Mouse (Mus musculus) left cerebral cortex, postnatal 25 days (tissue): ENCODE results near the gene Elovl3. TPM values are rescaled to one million over a fixed set of nuclear protein-coding genes. Genes with fewer than 3 reads are reported as not detected.
"Not testable (repeated sequence)": the region's sequence is repeated elsewhere in the genome, so short reads cannot be mapped to it uniquely, and the experiment has no call there.

Source experiments
- DNase-seq, 2 experiments: peaks; one replicate each; pipeline ENCODE4 v3.0.0; 2022; ENCODE audit warnings: low spot score in 2 of 2, mixed read lengths in 1 of 2
- intact Hi-C: fragments of 180-260 bp; cut with DNase I; formaldehyde crosslinking; loops from one replicate; pipeline ENCODE4 v1.15.1; 2025
- total RNA-seq, 2 experiments: library from RNA; stranded (reverse); gene quantifications; 2 replicates each; pipeline ENCODE4 v1.2.3; 2021

Elovl3 gene
- total RNA-seq: not detected

GRCm38 (mm10) chr19:46131694-46132525, at the start of gene Elovl3:
Elovl3 (plus strand) TSS chr19:46131897.
- DNase-seq: peak in 1 of 2 experiments; percentile 10
- intact Hi-C loops: loop anchor here (5.0 kb wide), 1 partner anchor 45 kb away; no protein-coding TSS in a partner anchor

GRCm38 (mm10) chr19:46085185-46085584, 46.5 kb upstream of the Elovl3 start:
- DNase-seq: no peak
- intact Hi-C loops: loop anchor here (5.0 kb wide), 2 partner anchors 47 to 192 kb away; partner anchors contain the start of gene Elovl3

GRCm38 (mm10) chr19:46086337-46086736, 45.4 kb upstream of the Elovl3 start:
- intact Hi-C loops: loop anchor here (5.0 kb wide), 2 partner anchors 46 to 191 kb away; partner anchors contain the start of gene Elovl3

GRCm38 (mm10) chr19:46087871-46088270, 43.8 kb upstream of the Elovl3 start:
- intact Hi-C loops: loop anchor here (5.0 kb wide), 2 partner anchors 44 to 189 kb away; partner anchors contain the start of gene Elovl3

More at GRCm38 (mm10) chr19:46086337-46086736, 45.4 kb upstream of the Elovl3 start:
- peak; percentile 62 to 67 for DNase-seq

GRCm38 (mm10) chr19:46091641-46092040, 40.1 kb upstream of the Elovl3 start:
- intact Hi-C loops: no loop called here
- no peak for DNase-seq

More at GRCm38 (mm10) chr19:46087871-46088270, 43.8 kb upstream of the Elovl3 start:
- no peak for DNase-seq

- DNase-seq: no peak
- intact Hi-C loops: no loop called here
Observed at GRCm38 (mm10) chr19:46094144-46094543, 37.6 kb upstream of the Elovl3 start.

- intact Hi-C loops: no loop called here
- peak; percentile 25 to 80 for DNase-seq
Observed at GRCm38 (mm10) chr19:46095291-46095690, 36.4 kb upstream of the Elovl3 start.

- intact Hi-C loops: no loop called here
- DNase-seq: no peak
Observed at GRCm38 (mm10) chr19:46096396-46096795, 35.3 kb upstream of the Elovl3 start.

- intact Hi-C loops: no loop called here
- no peak for DNase-seq
Observed at GRCm38 (mm10) chr19:46099561-46099960, 32.1 kb upstream of the Elovl3 start.

GRCm38 (mm10) chr19:46103437-46104186, 28.1 kb upstream of the Elovl3 start:
- intact Hi-C loops: no loop called here
- no peak for DNase-seq

GRCm38 (mm10) chr19:46104187-46104557, 27.5 kb upstream of the Elovl3 start:
- DNase-seq: no peak
- intact Hi-C loops: no loop called here

GRCm38 (mm10) chr19:46110214-46110613, 21.5 kb upstream of the Elovl3 start:
- no peak for DNase-seq
- intact Hi-C loops: no loop called here

GRCm38 (mm10) chr19:46110781-46111180, 20.9 kb upstream of the Elovl3 start:
- DNase-seq: no peak
- intact Hi-C loops: no loop called here

GRCm38 (mm10) chr19:46114617-46115016, 17.1 kb upstream of the Elovl3 start:
- no peak for DNase-seq
- intact Hi-C loops: no loop called here

- no peak for DNase-seq
- intact Hi-C loops: no loop called here
Observed at GRCm38 (mm10) chr19:46119458-46119857, 12.2 kb upstream of the Elovl3 start.

GRCm38 (mm10) chr19:46120872-46121271, 10.8 kb upstream of the Elovl3 start:
- no peak for DNase-seq
- intact Hi-C loops: no loop called here

- intact Hi-C loops: no loop called here
- no peak for DNase-seq
Observed at GRCm38 (mm10) chr19:46123876-46124275, 7.8 kb upstream of the Elovl3 start.

- intact Hi-C loops: no loop called here
- no peak for DNase-seq
Observed at GRCm38 (mm10) chr19:46124651-46125050, 7.0 kb upstream of the Elovl3 start.

GRCm38 (mm10) chr19:46126301-46126700, 5.4 kb upstream of the Elovl3 start:
- intact Hi-C loops: no loop called here
- DNase-seq: no peak

GRCm38 (mm10) chr19:46129737-46130136, 2.0 kb upstream of the Elovl3 start:
- intact Hi-C loops: loop anchor here (5.0 kb wide), 1 partner anchor 42 kb away; no protein-coding TSS in a partner anchor

More at GRCm38 (mm10) chr19:46129737-46130136, 2.0 kb upstream of the Elovl3 start:
- DNase-seq: not testable (repeated sequence)
